Mouse (Mus musculus) A20 (cell line): ENCODE measurements around the gene Loxl1.

Source experiments
- DNase-seq: peaks from one replicate; pipeline ENCODE4 v3.0.0-alpha.2; 2011; ENCODE audit warnings: low read depth, low spot score

The Loxl1 gene

GRCm38 (mm10) chr9:58312944-58313359, at the start of gene Loxl1:
TSS of gene Loxl1 (minus strand) at chr9:58313186.
- DNase-seq = no peak

DNA sequence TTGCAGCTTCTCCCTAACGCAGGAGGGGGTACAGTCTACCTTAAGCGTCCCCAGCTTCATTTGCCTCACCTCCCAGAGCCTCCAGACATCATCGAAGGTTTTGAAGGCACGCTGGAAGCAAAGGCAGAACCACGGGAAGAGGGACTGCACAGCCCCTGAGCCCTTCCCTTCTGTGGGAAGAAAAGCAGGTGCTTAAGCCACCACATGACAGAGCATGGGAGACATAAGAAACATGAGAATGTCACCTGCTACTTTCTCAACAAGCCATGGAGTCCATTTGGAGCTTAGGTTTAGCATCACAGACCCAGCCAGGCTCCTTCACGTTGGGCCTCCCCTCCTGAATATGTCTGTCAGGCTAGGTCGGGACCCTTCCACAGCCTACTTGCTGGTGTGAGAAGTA, 49.0 kb upstream of the Loxl1 start:
- no peak for DNase-seq

GRCm38 (mm10) chr9:58361373-58361772, 48.4 kb upstream of the Loxl1 start:
- no peak for DNase-seq

DNA sequence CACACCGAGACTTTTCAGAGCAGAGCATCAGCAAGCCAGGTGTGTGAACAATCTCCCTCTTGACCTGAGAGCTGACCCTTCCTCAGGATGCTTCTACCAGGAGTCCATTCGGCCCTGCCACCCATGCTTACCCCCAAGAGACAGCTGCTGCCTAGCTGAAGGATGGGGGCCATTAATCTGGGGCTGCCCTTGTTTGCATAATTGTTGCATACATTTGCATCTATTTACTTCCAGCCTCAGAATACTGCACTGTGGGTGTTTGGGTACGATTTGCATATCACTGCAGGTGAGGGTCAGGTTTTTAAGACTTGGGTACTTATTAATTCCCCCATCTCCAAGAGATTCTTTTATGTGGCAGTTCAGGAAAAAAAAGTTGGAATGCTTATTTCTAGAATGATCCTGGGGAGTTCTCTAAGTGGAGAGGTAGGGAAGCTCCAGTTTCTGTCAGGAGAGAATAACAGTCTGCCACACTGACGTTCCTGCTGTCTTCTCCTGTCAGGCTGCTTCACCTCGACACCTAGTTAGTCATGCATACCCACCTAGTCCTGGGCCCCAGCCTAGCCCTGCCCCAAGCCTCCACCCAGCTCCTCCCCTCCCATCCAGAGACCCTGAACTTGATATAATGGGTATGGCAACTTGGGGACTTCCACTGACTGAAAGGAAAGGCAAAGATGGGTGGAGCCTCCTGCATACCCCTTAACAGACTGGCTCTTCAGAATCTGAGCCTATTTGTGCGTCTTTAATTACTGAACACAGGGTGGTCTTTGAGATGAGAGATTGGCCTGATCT, 42.5 kb upstream of the Loxl1 start:
- peak; percentile 5 for DNase-seq

- no peak for DNase-seq
Measured at GRCm38 (mm10) chr9:58354701-58355100, 41.7 kb upstream of the Loxl1 start.

DNA sequence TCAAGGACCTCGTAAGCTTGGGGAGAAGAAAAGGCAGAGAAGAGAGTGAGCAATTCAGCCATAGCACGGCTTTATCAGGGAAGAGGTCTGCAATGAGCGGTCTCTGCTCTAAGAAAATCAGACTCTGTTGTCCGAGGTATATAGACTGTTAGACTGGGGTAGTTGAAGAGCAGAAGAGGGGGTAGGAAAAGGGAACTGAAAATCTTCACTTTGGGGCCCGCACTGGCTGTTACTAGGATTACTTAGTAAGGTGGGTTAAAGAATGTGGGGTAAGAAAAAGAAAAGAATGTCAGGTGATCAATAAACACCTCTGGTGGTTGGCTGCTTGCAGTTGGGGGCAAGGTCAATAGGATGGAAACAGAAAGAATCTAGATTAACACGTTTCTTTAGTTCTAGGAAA, 40.2 kb upstream of the Loxl1 start:
- DNase-seq = peak; percentile 30

DNA sequence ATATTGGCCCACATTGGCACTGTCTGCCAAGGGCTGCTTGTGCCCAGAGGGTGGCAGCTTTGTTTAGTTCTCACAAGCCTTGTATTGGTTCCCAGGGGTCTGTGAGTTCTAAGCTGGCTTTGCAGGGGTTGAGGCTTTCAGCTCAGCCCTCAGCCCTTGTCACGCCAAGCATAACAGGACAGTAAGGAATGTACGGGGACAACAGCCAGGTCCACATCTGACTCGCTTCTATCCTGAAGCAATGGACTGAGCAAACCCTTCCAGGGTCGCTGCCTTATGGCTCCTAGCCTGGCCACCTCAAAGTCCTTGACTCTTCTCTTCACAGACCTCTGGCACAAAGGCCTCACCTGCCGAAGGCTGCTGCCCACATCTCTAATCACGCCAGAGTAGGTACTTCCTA, 34.8 kb upstream of the Loxl1 start:
- no peak for DNase-seq

DNA sequence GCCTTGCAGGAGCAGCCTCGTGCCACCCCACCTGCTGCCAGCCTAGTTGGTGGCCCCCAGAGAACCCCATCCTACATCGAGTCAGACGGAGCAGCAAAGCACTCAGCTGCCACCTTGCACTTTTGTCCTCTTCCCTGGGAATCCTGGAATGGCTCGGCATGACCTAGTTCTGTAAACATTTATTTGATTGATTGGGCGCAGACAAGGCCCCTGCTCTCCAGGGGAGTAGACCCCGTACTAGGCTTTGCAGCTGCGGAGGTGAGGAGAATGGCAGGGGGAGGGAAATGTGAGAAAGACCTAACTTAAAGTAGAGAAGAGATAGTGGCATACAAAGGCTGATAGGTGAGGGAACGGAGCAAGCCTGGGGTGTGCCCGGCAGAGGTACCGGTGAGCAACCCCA, 33.5 kb upstream of the Loxl1 start:
- DNase-seq = no peak

DNA sequence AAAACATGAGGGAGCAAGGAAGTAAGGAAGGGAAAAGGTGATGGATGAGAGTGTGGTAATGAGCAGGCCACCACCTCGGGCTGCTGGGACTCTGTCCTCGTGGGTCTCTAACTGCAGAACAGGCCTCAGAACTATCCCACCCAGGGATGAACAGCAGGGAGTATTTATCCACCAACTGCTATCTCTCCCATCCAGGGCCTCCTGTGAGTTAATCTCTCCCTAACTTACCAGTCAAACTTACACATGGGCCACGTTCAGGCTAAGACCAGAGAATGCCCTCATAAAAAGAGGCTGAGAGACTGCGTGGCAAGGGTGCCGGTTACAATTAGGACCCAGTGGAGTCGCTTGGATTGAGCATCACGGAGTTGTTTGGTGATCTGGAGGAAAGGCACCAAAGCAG, 33.0 kb upstream of the Loxl1 start:
- DNase-seq = no peak

GRCm38 (mm10) chr9:58341795-58342194, 28.8 kb upstream of the Loxl1 start:
- DNase-seq = peak; percentile 9

- no peak for DNase-seq
Measured at GRCm38 (mm10) chr9:58336650-58337281, 23.8 kb upstream of the Loxl1 start.

DNA sequence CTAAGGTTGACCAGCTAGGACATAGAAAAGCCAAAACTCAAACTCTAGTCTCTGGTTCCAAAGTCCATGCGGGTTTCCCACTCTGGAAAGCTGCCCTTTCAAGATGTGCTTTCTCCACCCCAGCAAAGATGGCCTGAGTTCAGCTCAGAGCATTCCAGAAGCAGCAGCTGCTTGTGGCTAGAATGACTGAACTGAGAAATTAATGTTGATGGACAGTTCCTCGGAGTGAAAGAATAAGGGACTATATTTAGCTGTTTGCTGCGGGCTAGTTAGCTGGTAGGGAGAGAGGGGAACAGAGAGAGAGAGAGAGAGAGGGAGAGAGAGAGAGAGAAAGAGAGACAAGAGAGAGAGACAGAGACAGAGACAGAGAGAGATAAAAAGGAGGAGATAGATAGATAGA, 18.3 kb upstream of the Loxl1 start:
- DNase-seq = no peak

- peak; percentile 73 for DNase-seq
Measured at GRCm38 (mm10) chr9:58330293-58330692, 17.3 kb upstream of the Loxl1 start.

GRCm38 (mm10) chr9:58327382-58327781, 14.4 kb upstream of the Loxl1 start:
- no peak for DNase-seq

GRCm38 (mm10) chr9:58326477-58327180, 13.6 kb upstream of the Loxl1 start:
- no peak for DNase-seq

- DNase-seq = peak; percentile 7
Measured at GRCm38 (mm10) chr9:58321681-58322080, 8.7 kb upstream of the Loxl1 start.

DNA sequence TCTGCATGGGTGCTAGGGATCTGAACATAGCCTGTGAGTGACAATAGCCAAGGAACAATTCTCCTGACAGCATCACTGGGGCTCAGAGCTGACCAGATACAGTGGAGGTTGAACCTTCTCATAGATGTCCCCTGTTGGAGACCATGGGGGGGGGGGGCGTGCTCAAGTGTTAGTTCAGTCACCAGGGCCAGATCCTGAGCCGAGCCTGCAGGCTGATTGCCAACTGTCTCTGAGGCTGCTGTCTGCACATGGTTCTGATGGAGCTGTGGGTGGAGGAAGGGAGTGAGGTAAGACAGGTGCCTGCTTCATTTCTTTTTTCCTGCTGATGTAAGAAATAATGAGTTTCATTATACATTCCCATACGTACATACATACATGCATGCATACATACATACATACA, 5.3 kb upstream of the Loxl1 start:
- DNase-seq = no peak

DNA sequence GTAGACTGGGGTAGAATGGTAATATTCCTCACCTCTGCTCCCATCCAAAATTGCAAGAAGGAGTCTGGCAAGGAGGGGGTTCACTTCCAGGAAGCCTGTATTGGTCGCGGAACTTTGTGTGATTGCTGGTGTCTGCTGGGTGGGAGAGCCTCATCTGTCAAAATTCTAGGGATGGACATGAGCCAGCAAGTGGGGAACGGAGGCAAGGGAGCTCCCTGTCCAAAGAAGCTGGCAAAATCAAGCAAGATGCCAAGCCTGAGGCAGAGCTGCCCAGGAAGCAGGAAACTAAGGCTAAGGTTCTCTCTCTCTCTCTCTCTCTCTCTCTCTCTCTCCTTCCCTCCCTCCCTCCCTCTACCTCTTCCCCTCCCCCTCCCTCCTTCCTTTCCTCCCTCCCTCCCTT, 4.4 kb upstream of the Loxl1 start:
- DNase-seq = no peak

DNA sequence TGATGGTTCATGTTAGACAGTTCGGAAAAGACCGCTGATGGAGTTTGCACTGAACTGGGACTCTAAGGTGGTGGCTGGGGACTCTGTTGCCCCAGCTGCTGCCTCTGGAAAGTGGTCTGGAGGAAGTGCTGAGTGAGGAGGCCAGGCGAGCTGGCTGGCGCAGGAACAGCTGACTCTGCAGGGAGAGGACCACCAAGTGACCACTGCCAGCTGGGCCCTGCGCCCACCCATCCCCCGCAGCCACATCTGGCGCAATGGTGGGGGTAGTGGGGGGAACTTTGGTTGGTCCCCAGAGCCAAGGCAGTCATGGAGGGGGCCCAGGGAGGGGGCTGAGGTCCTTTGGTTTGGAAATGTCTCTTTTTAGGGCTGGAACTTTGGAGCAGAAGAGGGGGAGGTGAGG, 3.8 kb upstream of the Loxl1 start:
- no peak for DNase-seq

DNA sequence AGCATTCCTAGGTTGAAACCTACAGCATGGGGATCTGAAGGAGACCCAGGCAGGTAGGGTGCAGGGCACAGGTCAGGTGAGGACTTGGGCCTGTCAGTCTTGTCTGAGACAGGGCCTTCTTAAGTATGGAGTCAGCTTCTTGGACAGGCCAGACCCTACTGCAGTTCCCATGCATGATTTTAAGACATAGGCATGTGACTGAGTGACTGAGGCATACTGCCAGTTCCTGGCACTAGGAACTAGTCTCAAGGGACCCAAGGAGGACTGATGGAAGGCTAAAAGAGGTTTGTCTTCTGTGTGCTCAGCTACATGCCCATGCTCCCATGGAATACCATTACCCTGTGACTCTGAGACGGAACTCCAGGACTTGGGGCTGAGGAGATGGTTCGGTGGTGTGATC, 2.9 kb upstream of the Loxl1 start:
- DNase-seq = no peak

- no peak for DNase-seq
Measured at GRCm38 (mm10) chr9:58314682-58315360, 1.8 kb upstream of the Loxl1 start.
